10 mouse cellular contexts compared by ENCODE assay signal in the genomic region with DNA sequence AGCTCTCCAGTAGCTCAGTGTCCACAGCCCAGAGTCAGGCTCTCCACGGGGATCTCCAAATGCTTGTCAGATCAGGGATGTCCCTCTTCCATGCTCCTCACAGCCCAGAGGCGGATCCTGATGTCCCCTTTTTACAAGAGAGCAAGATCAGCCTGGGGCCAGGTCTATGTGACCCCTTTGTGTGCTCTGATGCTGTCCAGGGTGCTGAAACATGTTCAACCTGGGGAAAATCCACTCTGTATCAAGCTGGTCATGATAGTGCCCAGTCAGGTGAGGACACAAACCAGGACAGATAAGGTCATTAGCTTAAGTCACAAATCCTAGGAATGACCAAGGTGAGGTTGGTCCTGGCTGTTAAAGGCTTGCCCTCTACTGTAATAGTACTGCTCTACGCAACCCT. TPM values are rescaled to one million over a fixed set of nuclear protein-coding genes. Genes with fewer than 3 reads are reported as not detected.
DNase-seq lines count a peak whose midpoint lies in the region; ATAC-seq lines count a peak whose summit lies in the region.
"Had no signal": no experiment of that assay in that cellular context is flagged by ENCODE, and none has a peak within 500 bp of the region (broad histone marks: within the 10 kb centered on the region; RNA-seq: fewer than 3 reads in every experiment).

No protein-coding gene starts in this region.

- peak; percentile 44 for ATAC-seq in megakaryocyte progenitor cell, adult 5-6 weeks (replicated peaks; ENCODE audit: poor library complexity)
- no peak for ATAC-seq in activated CD4-positive, CD25-positive, alpha-beta regulatory T cell, adult 4 months
- ATAC-seq: midbrain, embryonic 13.5 days had no signal

- peak; percentile 45 for DNase-seq in adrenal gland, postnatal 14 days
- no peak for DNase-seq in adrenal gland, postnatal 4 days (ENCODE audit: low spot score in 2 of 2)
- peak; percentile 24 for DNase-seq in lung, postnatal 10 days
- DNase-seq in lung, adult 18-20 months: no peak
- peak; percentile 49 for DNase-seq in embryo, embryonic 11.5 days (ENCODE audit: low read depth, low spot score)
- DNase-seq in left cerebral cortex, postnatal 14 days (ENCODE audit: low spot score in 2 of 2): no peak
- DNase-seq: adrenal gland, adult 8-10 months had no signal

- intact Hi-C loops in left cerebral cortex, postnatal 14 days (cut with DNase I): no loop called here

RNA-seq across cellular contexts. Expression of a gene that starts 48.0 kb away (rescaled TPM):
- total RNA-seq in adrenal gland, postnatal 14 days (2021): 99.4 and 116 TPM in 2 replicates
- total RNA-seq in adrenal gland, postnatal 4 days (2021): 10 to 100 TPM; 34.1 to 35.1 TPM
- not detected in 2 replicates for total RNA-seq in megakaryocyte progenitor cell, adult 5-6 weeks (2015)
- not detected in 2 replicates for total RNA-seq in megakaryocyte progenitor cell, adult 5-6 weeks (2017)
- under 1 TPM in 1 of 2 experiments, not detected in 1; 0.11 TPM for polyA plus RNA-seq in activated CD4-positive, CD25-positive, alpha-beta regulatory T cell, adult 4 months (2017; shearing (Covaris generic))
- 1 to 10 TPM; 6.6 to 7.5 TPM for total RNA-seq in left cerebral cortex, postnatal 14 days (2021)

RNA-seq across cellular contexts. Expression of a gene that starts 59.8 kb away (rescaled TPM):
- total RNA-seq in adrenal gland, postnatal 14 days (2021): 3.9 and 5.5 TPM in 2 replicates
- 1 to 10 TPM; 7.9 to 8.2 TPM for total RNA-seq in adrenal gland, postnatal 4 days (2021)
- 1.9 and 2.9 TPM in 2 replicates for total RNA-seq in megakaryocyte progenitor cell, adult 5-6 weeks (2015)
- total RNA-seq in megakaryocyte progenitor cell, adult 5-6 weeks (2017): 3.1 and 3.7 TPM in 2 replicates
- not detected for polyA plus RNA-seq in activated CD4-positive, CD25-positive, alpha-beta regulatory T cell, adult 4 months (2017; shearing (Covaris generic))
- 10 to 100 TPM; 38.9 to 43.3 TPM for total RNA-seq in left cerebral cortex, postnatal 14 days (2021)

Comparison
In these comparisons a context has a peak if more than half of its experiments do, and no peak if none do; other contexts are left out.
1. DNase-seq: peak in adrenal gland, postnatal 14 days (single experiment), lung, postnatal 10 days (single experiment) and embryo, embryonic 11.5 days (single experiment); none in adrenal gland, postnatal 4 days (0 of 2), lung, adult 18-20 months (0 of 2) and left cerebral cortex, postnatal 14 days (0 of 2).
2. RNA of a gene that starts 48.0 kb away (total RNA-seq): 99.4 to 116 TPM in adrenal gland, postnatal 14 days, 34.1 to 35.1 TPM in adrenal gland, postnatal 4 days and 6.6 to 7.5 TPM in left cerebral cortex, postnatal 14 days; not detected in megakaryocyte progenitor cell, adult 5-6 weeks; every median in the first group is over 4 times any median in the second.